16 mouse cellular contexts compared by ENCODE assay signal in genomic region chr1:126992441-126992840, GRCm38 (mm10).
DNase-seq lines count a peak whose midpoint lies in the region; ATAC-seq lines count a peak whose summit lies in the region.
"Had no signal": no experiment of that assay in that cellular context is flagged by ENCODE, and none has a peak within 500 bp of the region (broad histone marks: within the 10 kb centered on the region; RNA-seq: fewer than 3 reads in every experiment).

No protein-coding gene starts in this region.

- WGBS in embryonic facial prominence, embryonic 15.5 days = 37% methylated on average over 4 of the region's 4 CpGs
- 73% methylated on average over 4 of the region's 4 CpGs for WGBS in embryonic facial prominence, embryonic 10.5 days
- 47% methylated on average over 4 of the region's 4 CpGs for WGBS in hindbrain, embryonic 13.5 days
- 64% methylated on average over 4 of the region's 4 CpGs for whole genome bisulfite sequencing in hindbrain, embryonic 10.5 days
- WGBS in forebrain, embryonic 16.5 days = 39% methylated on average over 4 of the region's 4 CpGs
- WGBS in midbrain, embryonic 16.5 days = 58% methylated on average over 4 of the region's 4 CpGs

- intact Hi-C loops in left cerebral cortex, postnatal 25 days (cut with DNase I) = loop anchor here (5.0 kb wide), 1 partner anchor 1385 kb away; no protein-coding TSS in a partner anchor

- H3K9ac ChIP-seq in embryonic facial prominence, embryonic 15.5 days = no peak overlapping the region
- H3K9ac ChIP-seq in hindbrain, embryonic 13.5 days = no peak overlapping the region; the same call in 1 of the 2 replicates
- H3K9ac ChIP-seq in forebrain, embryonic 16.5 days (replicated peaks; ENCODE audit: low read depth, low read length) = no peak overlapping the region
- no peak overlapping the region; the same call in 1 of the 2 replicates for H3K9ac ChIP-seq in midbrain, embryonic 16.5 days (ENCODE audit: low read depth, low read length)
- H3K9ac ChIP-seq: neural tube, embryonic 12.5 days had no signal

- H3K27ac ChIP-seq in embryonic facial prominence, embryonic 15.5 days (replicated peaks) = no peak overlapping the region
- no peak overlapping the region for H3K27ac ChIP-seq in embryonic facial prominence, embryonic 10.5 days (replicated peaks)
- no peak overlapping the region for H3K27ac ChIP-seq in hindbrain, embryonic 13.5 days
- no peak overlapping the region for H3K27ac ChIP-seq in hindbrain, embryonic 10.5 days
- no peak overlapping the region for H3K27ac ChIP-seq in forebrain, embryonic 16.5 days (ENCODE audit: low read length)
- H3K27ac ChIP-seq in midbrain, embryonic 16.5 days (ENCODE audit: low read length) = no peak overlapping the region
- H3K27ac ChIP-seq: neural tube, embryonic 12.5 days had no signal

- ATAC-seq in embryonic facial prominence, embryonic 15.5 days (ENCODE audit: insufficient number of reproducible peaks, low FRiP score, low TSS enrichment, low read depth) = peak; percentile 11; the same call in 1 of the 2 replicates
- peak; percentile 53; the same call in 1 of the 2 replicates for ATAC-seq in hindbrain, embryonic 13.5 days (ENCODE audit: low FRiP score)
- peak; percentile 91 for ATAC-seq in forebrain, embryonic 16.5 days
- ATAC-seq in midbrain, embryonic 16.5 days = 0 out of 2 replicates have a peak, but pooled peaks have one; percentile 51

- peaks cover 12% of the 10 kb centered on the region for H3K4me1 ChIP-seq in embryonic facial prominence, embryonic 15.5 days
- peaks cover 11% of the 10 kb centered on the region for H3K4me1 ChIP-seq in embryonic facial prominence, embryonic 10.5 days
- 0 out of 2 replicates have a peak, but pooled peaks cover 7% of the 10 kb centered on the region for H3K4me1 ChIP-seq in hindbrain, embryonic 13.5 days (replicated peaks)
- H3K4me1 ChIP-seq in hindbrain, embryonic 10.5 days (replicated peaks) = peaks cover 7% of the 10 kb centered on the region; the same call in 1 of the 2 replicates
- H3K4me1 ChIP-seq in forebrain, embryonic 16.5 days (replicated peaks; ENCODE audit: control insufficient read depth, insufficient read depth, low read length) = peaks cover 12% of the 10 kb centered on the region
- no peaks in the 10 kb centered on the region for H3K4me1 ChIP-seq in midbrain, embryonic 16.5 days (ENCODE audit: control insufficient read depth, insufficient read depth, low read length)

- no peaks in the 10 kb centered on the region for H3K9me3 ChIP-seq in embryonic facial prominence, embryonic 15.5 days (replicated peaks)
- H3K9me3 ChIP-seq in embryonic facial prominence, embryonic 10.5 days = no peaks in the 10 kb centered on the region
- no peaks in the 10 kb centered on the region for H3K9me3 ChIP-seq in hindbrain, embryonic 13.5 days
- H3K9me3 ChIP-seq in hindbrain, embryonic 10.5 days = no peaks in the 10 kb centered on the region
- no peaks in the 10 kb centered on the region for H3K9me3 ChIP-seq in forebrain, embryonic 16.5 days (ENCODE audit: control insufficient read depth, low read length)
- H3K9me3 ChIP-seq in midbrain, embryonic 16.5 days (replicated peaks; ENCODE audit: control insufficient read depth, low read length, poor library complexity, severe bottlenecking) = no peaks in the 10 kb centered on the region
- H3K9me3 ChIP-seq: megakaryocyte, embryonic 14.5 days; neural tube, embryonic 12.5 days had no signal

- H3K27me3 ChIP-seq in embryonic facial prominence, embryonic 15.5 days = no peaks in the 10 kb centered on the region
- H3K27me3 ChIP-seq in embryonic facial prominence, embryonic 10.5 days (replicated peaks; ENCODE audit: low read depth, poor library complexity, severe bottlenecking) = no peaks in the 10 kb centered on the region
- H3K27me3 ChIP-seq in hindbrain, embryonic 13.5 days = no peaks in the 10 kb centered on the region
- H3K27me3 ChIP-seq in hindbrain, embryonic 10.5 days (ENCODE audit: insufficient read depth, poor library complexity, severe bottlenecking) = no peaks in the 10 kb centered on the region
- no peaks in the 10 kb centered on the region for H3K27me3 ChIP-seq in forebrain, embryonic 16.5 days (replicated peaks; ENCODE audit: control insufficient read depth, insufficient read depth, low read length)
- H3K27me3 ChIP-seq in midbrain, embryonic 16.5 days (ENCODE audit: control insufficient read depth, insufficient read depth, low read depth, low read length) = no peaks in the 10 kb centered on the region
- H3K27me3 ChIP-seq: neural tube, embryonic 12.5 days had no signal

- no peaks in the 10 kb centered on the region for H3K36me3 ChIP-seq in embryonic facial prominence, embryonic 15.5 days
- H3K36me3 ChIP-seq in embryonic facial prominence, embryonic 10.5 days (replicated peaks) = no peaks in the 10 kb centered on the region
- no peaks in the 10 kb centered on the region for H3K36me3 ChIP-seq in hindbrain, embryonic 13.5 days
- no peaks in the 10 kb centered on the region for H3K36me3 ChIP-seq in hindbrain, embryonic 10.5 days
- no peaks in the 10 kb centered on the region for H3K36me3 ChIP-seq in forebrain, embryonic 16.5 days (ENCODE audit: control insufficient read depth, insufficient read depth)
- no peaks in the 10 kb centered on the region for H3K36me3 ChIP-seq in midbrain, embryonic 16.5 days (ENCODE audit: control insufficient read depth, insufficient read depth, low read length)
- H3K36me3 ChIP-seq: neural tube, embryonic 12.5 days had no signal

- H3K4me3 ChIP-seq in embryonic facial prominence, embryonic 15.5 days (replicated peaks) = no peak overlapping the region
- no peak overlapping the region for H3K4me3 ChIP-seq in embryonic facial prominence, embryonic 10.5 days
- no peak overlapping the region for H3K4me3 ChIP-seq in hindbrain, embryonic 13.5 days
- no peak overlapping the region for H3K4me3 ChIP-seq in hindbrain, embryonic 10.5 days
- H3K4me3 ChIP-seq in forebrain, embryonic 16.5 days (replicated peaks; ENCODE audit: low read length) = no peak overlapping the region
- H3K4me3 ChIP-seq in midbrain, embryonic 16.5 days (ENCODE audit: low read depth, low read length) = no peak overlapping the region
- H3K4me3 ChIP-seq: megakaryocyte, embryonic 14.5 days; neural tube, embryonic 12.5 days had no signal

- DNase-seq in embryonic facial prominence, embryonic 10.5 days (ENCODE audit: low spot score) = no peak
- no peak for DNase-seq in hindbrain, embryonic 10.5 days (ENCODE audit: low spot score)
- no peak for DNase-seq in kidney, postnatal 36 days
- DNase-seq in left cerebral cortex, postnatal 25 days (ENCODE audit: low spot score in 2 of 2) = no peak
- DNase-seq: adrenal gland, adult 2 months; B cell, adult 2 months; cerebellum, adult 9-11 months; kidney, adult 18-20 months; right cerebral cortex, adult 18-20 months had no signal

- no peak overlapping the region for H3K4me2 ChIP-seq in embryonic facial prominence, embryonic 15.5 days (replicated peaks)
- no peak overlapping the region for H3K4me2 ChIP-seq in hindbrain, embryonic 13.5 days
- H3K4me2 ChIP-seq in forebrain, embryonic 16.5 days (ENCODE audit: low read length) = no peak overlapping the region
- H3K4me2 ChIP-seq in midbrain, embryonic 16.5 days (ENCODE audit: low read length) = no peak overlapping the region
- H3K4me2 ChIP-seq: liver, embryonic 11.5 days; neural tube, embryonic 12.5 days had no signal

Comparison
In these comparisons a context has a peak if more than half of its experiments do, and no peak if none do; other contexts are left out.
1. ATAC-seq: peak in every context shown above with its lines; median percentile 91 in forebrain, embryonic 16.5 days; 53 in hindbrain, embryonic 13.5 days; 51 in midbrain, embryonic 16.5 days; 11 in embryonic facial prominence, embryonic 15.5 days.